ENCODE assay signal across 27 mouse cellular contexts in the genomic region with DNA sequence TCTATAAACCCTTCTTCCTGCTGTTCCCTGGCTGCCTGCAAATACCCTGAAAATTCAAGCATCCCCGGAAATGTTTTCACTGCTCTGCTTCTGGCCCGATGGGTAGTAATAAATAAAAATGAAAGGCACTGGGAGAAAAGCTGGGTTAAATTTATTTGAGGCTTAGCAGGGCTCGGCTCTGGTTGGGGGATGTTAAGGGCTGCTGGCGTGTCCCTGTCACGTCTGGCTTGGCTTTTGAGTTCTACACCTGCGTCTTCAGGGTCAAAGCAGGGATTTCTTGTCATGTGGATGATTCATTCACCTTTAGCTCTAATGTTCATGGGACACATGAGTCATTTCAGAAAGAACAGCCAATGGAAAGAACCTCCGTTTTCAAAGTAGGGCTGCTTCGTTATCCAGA. TPM values are rescaled to one million over a fixed set of nuclear protein-coding genes. Genes with fewer than 3 reads are reported as not detected.
DNase-seq lines count a peak whose midpoint lies in the region; ATAC-seq and TF ChIP-seq lines count a peak whose summit lies in the region.
"Had no signal": no experiment of that assay in that cellular context is flagged by ENCODE, and none has a peak within 500 bp of the region (broad histone marks: within the 10 kb centered on the region; RNA-seq: fewer than 3 reads in every experiment).

No protein-coding gene starts in this region.

- peak overlapping the region; percentile 35; the same call in 1 of the 2 replicates for H3K27ac ChIP-seq in gastrocnemius, adult 2 months
- no peak overlapping the region for H3K27ac ChIP-seq in kidney, postnatal 0 days
- peak overlapping the region; percentile 56; the same call in 1 of the 2 replicates for H3K27ac ChIP-seq in neural tube, embryonic 13.5 days (replicated peaks)
- peak overlapping the region; percentile 43; the same call in 1 of the 2 replicates for H3K27ac ChIP-seq in neural tube, embryonic 15.5 days (replicated peaks)
- H3K27ac ChIP-seq: forebrain, embryonic 13.5 days; heart, adult 2 months; limb, embryonic 10.5 days; limb, embryonic 15.5 days; liver, embryonic 13.5 days; macrophage; midbrain, embryonic 13.5 days had no signal

- no peaks in the 10 kb centered on the region for H3K27me3 ChIP-seq in kidney, postnatal 0 days (ENCODE audit: insufficient read depth, low read length)
- no peaks in the 10 kb centered on the region for H3K27me3 ChIP-seq in neural tube, embryonic 13.5 days
- no peaks in the 10 kb centered on the region for H3K27me3 ChIP-seq in neural tube, embryonic 15.5 days (replicated peaks)
- H3K27me3 ChIP-seq: heart, embryonic 12.5 days; limb, embryonic 15.5 days; liver, embryonic 13.5 days; midbrain, embryonic 13.5 days had no signal

- H3K4me3 ChIP-seq in gastrocnemius, adult 2 months, result no peak overlapping the region
- H3K4me3 ChIP-seq in kidney, postnatal 0 days (replicated peaks; ENCODE audit: low read depth, low read length), result no peak overlapping the region
- H3K4me3 ChIP-seq in neural tube, embryonic 13.5 days, result no peak overlapping the region
- H3K4me3 ChIP-seq in neural tube, embryonic 15.5 days (replicated peaks), result no peak overlapping the region
- H3K4me3 ChIP-seq: forebrain, embryonic 13.5 days; heart, adult 2 months; heart, embryonic 12.5 days; limb, embryonic 10.5 days; limb, embryonic 15.5 days; liver, embryonic 13.5 days; midbrain, embryonic 13.5 days had no signal

- peaks cover 31% of the 10 kb centered on the region for H3K4me1 ChIP-seq in kidney, postnatal 0 days (replicated peaks; ENCODE audit: insufficient read depth, low read length)
- H3K4me1 ChIP-seq in neural tube, embryonic 13.5 days (replicated peaks), result peaks cover 22% of the 10 kb centered on the region
- peaks cover 28% of the 10 kb centered on the region for H3K4me1 ChIP-seq in neural tube, embryonic 15.5 days
- H3K4me1 ChIP-seq: liver, embryonic 13.5 days; midbrain, embryonic 13.5 days had no signal

- no peak for TF ChIP-seq CTCF in gastrocnemius, adult 2 months (IDR thresholded peaks at IDR 0.05)
- TF ChIP-seq CTCF in kidney, postnatal 0 days (IDR thresholded peaks at IDR 0.05; ENCODE audit: low read depth), result no peak

- no peak overlapping the region for H3K4me2 ChIP-seq in kidney, postnatal 0 days (ENCODE audit: low read length)
- no peak overlapping the region for H3K4me2 ChIP-seq in neural tube, embryonic 13.5 days
- H3K4me2 ChIP-seq in neural tube, embryonic 15.5 days, result no peak overlapping the region
- H3K4me2 ChIP-seq: forebrain, embryonic 13.5 days; heart, embryonic 12.5 days; limb, embryonic 15.5 days; liver, embryonic 13.5 days; midbrain, embryonic 13.5 days had no signal

- WGBS in kidney, postnatal 0 days, result 34% methylated on average over 8 of the region's 8 CpGs
- WGBS in neural tube, embryonic 13.5 days, result 52% methylated on average over 8 of the region's 8 CpGs
- 40% methylated on average over 8 of the region's 8 CpGs for WGBS in neural tube, embryonic 15.5 days

- no peaks in the 10 kb centered on the region for H3K9me3 ChIP-seq in kidney, postnatal 0 days (replicated peaks; ENCODE audit: low read length)
- no peaks in the 10 kb centered on the region for H3K9me3 ChIP-seq in neural tube, embryonic 13.5 days
- H3K9me3 ChIP-seq in neural tube, embryonic 15.5 days (replicated peaks), result no peaks in the 10 kb centered on the region
- H3K9me3 ChIP-seq: forebrain, embryonic 13.5 days; heart, embryonic 12.5 days; limb, embryonic 10.5 days; limb, embryonic 15.5 days; liver, embryonic 13.5 days; midbrain, embryonic 13.5 days had no signal

- H3K36me3 ChIP-seq in kidney, postnatal 0 days (ENCODE audit: insufficient read depth, low read length), result no peaks in the 10 kb centered on the region
- no peaks in the 10 kb centered on the region for H3K36me3 ChIP-seq in neural tube, embryonic 13.5 days
- no peaks in the 10 kb centered on the region for H3K36me3 ChIP-seq in neural tube, embryonic 15.5 days
- H3K36me3 ChIP-seq: heart, embryonic 12.5 days; limb, embryonic 10.5 days; limb, embryonic 15.5 days; liver, embryonic 13.5 days; midbrain, embryonic 13.5 days had no signal

- DNase-seq in gastrocnemius, adult 2 months, result no peak
- no peak for DNase-seq in gastrocnemius, postnatal 36 days
- peak; percentile 45 for DNase-seq in kidney, postnatal 0 days (ENCODE audit: low spot score)
- no peak for DNase-seq in kidney, adult 8-10 months
- DNase-seq in T-cell, adult 2 months (ENCODE audit: low spot score), result no peak
- DNase-seq in gastrocnemius, postnatal 25 days, result no peak
- DNase-seq: B cell, adult 2 months; cerebellum, adult 11 months; cerebellum, adult 9-10 months; cerebellum, postnatal 36 days; heart, adult 2 months; kidney, adult 11 months; liver, embryonic 13.5 days; lung, adult 18-20 months; right cerebral cortex, adult 18-20 months; spleen, adult 18-20 months had no signal

- intact Hi-C loops in gastrocnemius, adult 2 months (cut with DNase I), result no loop called here
- intact Hi-C loops in gastrocnemius, postnatal 36 days (cut with DNase I), result no loop called here

- H3K9ac ChIP-seq in kidney, postnatal 0 days (ENCODE audit: low read depth, low read length), result no peak overlapping the region
- no peak overlapping the region for H3K9ac ChIP-seq in neural tube, embryonic 13.5 days
- no peak overlapping the region for H3K9ac ChIP-seq in neural tube, embryonic 15.5 days (replicated peaks)
- H3K9ac ChIP-seq: forebrain, embryonic 13.5 days; heart, embryonic 12.5 days; limb, embryonic 15.5 days; liver, embryonic 13.5 days; midbrain, embryonic 13.5 days had no signal

- no peak for ATAC-seq in kidney, postnatal 0 days (replicated peaks; ENCODE audit: low FRiP score, low read depth)
- ATAC-seq in neural tube, embryonic 13.5 days (ENCODE audit: low read depth), result no peak
- peak; percentile 27; the same call in 1 of the 2 replicates for ATAC-seq in neural tube, embryonic 15.5 days (ENCODE audit: low FRiP score)
- ATAC-seq: activated CD4-positive, CD25-positive, alpha-beta regulatory T cell, adult 4 months; forebrain, embryonic 13.5 days; midbrain, embryonic 13.5 days had no signal

RNA-seq across cellular contexts. Expression of a gene that starts 26.7 kb away (rescaled TPM):
- total RNA-seq in gastrocnemius, adult 2 months (2021), result 10 to 100 TPM; 18.3 to 50.1 TPM
- 10 to 100 TPM; 20.3 to 21.7 TPM for total RNA-seq in gastrocnemius, postnatal 36 days (2021)
- 28.8 and 29.1 TPM in 2 replicates for polyA plus RNA-seq in kidney, postnatal 0 days (2015; fragmentation: Nextera tagmentation; extraction: Ambion mirVana)
- polyA plus RNA-seq in neural tube, embryonic 13.5 days (2015; fragmentation: Nextera tagmentation; extraction: Ambion mirVana), result 0.13 and 0.22 TPM in 2 replicates
- polyA plus RNA-seq in neural tube, embryonic 15.5 days (2015; fragmentation: Nextera tagmentation; extraction: Ambion mirVana), result 0.31 and 0.84 TPM in 2 replicates
- 10 to 100 TPM; 19.1 to 26.1 TPM for total RNA-seq in gastrocnemius, postnatal 25 days (2021)
- total RNA-seq: hematopoietic stem cell, adult 5-6 weeks; megakaryocyte-erythroid progenitor cell, adult 5-6 weeks had no signal
- polyA plus RNA-seq: forebrain, embryonic 13.5 days; macrophage; midbrain, embryonic 13.5 days had no signal
